8 mouse cellular contexts compared by ENCODE assay signal in the genomic region with DNA sequence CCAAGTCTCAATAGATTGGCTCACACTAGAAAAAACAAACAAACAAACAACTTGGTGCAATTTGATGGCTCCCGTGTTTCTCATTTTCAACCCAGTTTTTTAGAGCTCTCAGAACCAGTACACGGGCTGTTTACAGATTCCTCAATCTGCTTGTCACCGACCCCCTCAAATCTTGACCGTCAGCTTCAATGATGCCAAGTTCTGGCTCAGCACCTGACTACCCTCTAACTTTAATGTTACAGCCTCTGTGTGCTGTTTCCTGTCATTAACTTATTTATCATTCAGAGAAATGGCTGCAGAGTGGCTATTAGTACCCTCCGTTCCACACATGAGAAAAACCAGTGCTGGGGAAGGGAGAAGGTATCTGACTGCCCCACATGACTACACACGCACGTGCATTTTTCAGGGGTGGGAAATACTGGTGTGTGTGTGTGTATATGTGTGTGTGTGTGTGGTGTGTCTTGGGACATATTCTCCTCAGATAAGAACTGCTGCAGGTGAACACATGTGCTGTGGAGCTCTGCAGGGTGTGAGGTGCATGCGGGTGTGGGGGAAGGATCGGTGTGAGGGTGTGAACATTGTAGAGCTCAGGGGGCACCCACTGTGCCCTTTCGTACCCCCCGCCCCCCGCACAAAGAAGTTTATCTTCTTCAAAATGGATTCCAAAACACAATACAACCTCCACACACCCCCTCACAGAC.
A peak's percentile ranks its signal among the peaks of the same experiment; 100 is the strongest.
DNase-seq lines count a peak whose midpoint lies in the region; ATAC-seq and TF ChIP-seq lines count a peak whose summit lies in the region.

No protein-coding gene starts in this region.

- TF ChIP-seq POLR2A in bone marrow macrophage, adult 2 months (IDR thresholded peaks at IDR 0.05; ENCODE audit: borderline replicate concordance, low read depth, low read length): no peak

- H3K4me1 ChIP-seq in heart, embryonic 11.5 days (ENCODE audit: control insufficient read depth, insufficient read depth, low read length): peaks cover 16% of the 10 kb centered on the region
- H3K4me1 ChIP-seq in bone marrow macrophage, adult 2 months (ENCODE audit: control insufficient read depth, insufficient read depth, low read length): peaks cover 30% of the 10 kb centered on the region
- H3K4me1 ChIP-seq in hindbrain, embryonic 11.5 days (replicated peaks; ENCODE audit: control insufficient read depth, insufficient read depth, low read length): no peaks in the 10 kb centered on the region
- peaks cover 26% of the 10 kb centered on the region for H3K4me1 ChIP-seq in liver, postnatal 0 days (ENCODE audit: insufficient read depth)

- no peak overlapping the region for H3K4me3 ChIP-seq in heart, embryonic 11.5 days (ENCODE audit: low read depth, low read length)
- no peak overlapping the region for H3K4me3 ChIP-seq in bone marrow macrophage, adult 2 months (ENCODE audit: insufficient read depth, low read length)
- H3K4me3 ChIP-seq in hindbrain, embryonic 11.5 days (ENCODE audit: low read depth, low read length): no peak overlapping the region
- H3K4me3 ChIP-seq in liver, postnatal 0 days (ENCODE audit: low read depth, low read length): no peak overlapping the region

- H3K9ac ChIP-seq in heart, embryonic 11.5 days (ENCODE audit: low read depth, low read length): no peak overlapping the region
- no peak overlapping the region for H3K9ac ChIP-seq in hindbrain, embryonic 11.5 days (ENCODE audit: low read depth, low read length)
- H3K9ac ChIP-seq in liver, postnatal 0 days (replicated peaks): no peak overlapping the region

- intact Hi-C loops in left cerebral cortex, postnatal 36 days (cut with DNase I): loop anchor here (1.0 to 10.0 kb wide), 4 partner anchors 120 to 460 kb away; no protein-coding TSS in a partner anchor

- no peaks in the 10 kb centered on the region for H3K27me3 ChIP-seq in heart, embryonic 11.5 days (ENCODE audit: control insufficient read depth, insufficient read depth, low read length)
- no peaks in the 10 kb centered on the region for H3K27me3 ChIP-seq in hindbrain, embryonic 11.5 days (ENCODE audit: control insufficient read depth, insufficient read depth, low read length)
- H3K27me3 ChIP-seq in liver, postnatal 0 days (ENCODE audit: insufficient read depth, low read length): no peaks in the 10 kb centered on the region

- H3K4me2 ChIP-seq in heart, embryonic 11.5 days: no peak overlapping the region
- no peak overlapping the region for H3K4me2 ChIP-seq in hindbrain, embryonic 11.5 days (replicated peaks; ENCODE audit: low read depth, low read length)
- H3K4me2 ChIP-seq in liver, postnatal 0 days (ENCODE audit: low read depth, low read length): peak overlapping the region; percentile 43

- no peaks in the 10 kb centered on the region for H3K36me3 ChIP-seq in heart, embryonic 11.5 days (ENCODE audit: control insufficient read depth, insufficient read depth, low read length)
- H3K36me3 ChIP-seq in hindbrain, embryonic 11.5 days (ENCODE audit: control insufficient read depth, insufficient read depth, low read length): no peaks in the 10 kb centered on the region
- no peaks in the 10 kb centered on the region for H3K36me3 ChIP-seq in liver, postnatal 0 days (replicated peaks; ENCODE audit: insufficient read depth, low read length)

- TF ChIP-seq CTCF in bone marrow macrophage, adult 2 months (IDR thresholded peaks at IDR 0.05; ENCODE audit: low read depth, low read length): no peak
- no peak for TF ChIP-seq CTCF in liver, postnatal 0 days (IDR thresholded peaks at IDR 0.05; ENCODE audit: low read depth)

- H3K27ac ChIP-seq in heart, embryonic 11.5 days (ENCODE audit: low read depth, low read length): peak overlapping the region; percentile 85
- peak overlapping the region; percentile 89 for H3K27ac ChIP-seq in bone marrow macrophage, adult 2 months (ENCODE audit: insufficient read depth, low read depth, low read length)
- no peak overlapping the region for H3K27ac ChIP-seq in hindbrain, embryonic 11.5 days (ENCODE audit: low read depth, low read length)
- H3K27ac ChIP-seq in liver, postnatal 0 days (ENCODE audit: low read depth): peak overlapping the region; percentile 96

- ATAC-seq in heart, embryonic 11.5 days (replicated peaks; ENCODE audit: insufficient number of reproducible peaks, low FRiP score, low TSS enrichment): peak; percentile 43; the same call in 1 of the 2 replicates
- ATAC-seq in hindbrain, embryonic 11.5 days (ENCODE audit: low FRiP score): peak; percentile 8; the same call in 1 of the 2 replicates
- ATAC-seq in liver, postnatal 0 days: no peak

- DNase-seq in heart, adult 9 months (ENCODE audit: low spot score in 2 of 2): no peak
- no peak for DNase-seq in hindbrain, embryonic 11.5 days (ENCODE audit: low spot score)
- DNase-seq in liver, postnatal 0 days: no peak
- DNase-seq in urinary bladder, postnatal 25 days (ENCODE audit: low spot score): no peak
- no peak for DNase-seq in left cerebral cortex, postnatal 36 days (ENCODE audit: low spot score in 2 of 2)
- DNase-seq in ovary, postnatal 10 days (ENCODE audit: low spot score): no peak

- 58% methylated on average over 12 of the region's 12 CpGs for WGBS in heart, embryonic 11.5 days (ENCODE audit: insufficient replicate concordance)
- 77% methylated on average over 12 of the region's 12 CpGs for WGBS in hindbrain, embryonic 11.5 days
- WGBS in liver, postnatal 0 days (ENCODE audit: insufficient replicate concordance): 51% methylated on average over 12 of the region's 12 CpGs

- no peak for TF ChIP-seq EP300 in liver, postnatal 0 days (IDR thresholded peaks at IDR 0.05; ENCODE audit: low read depth)

- H3K9me3 ChIP-seq in heart, embryonic 11.5 days (replicated peaks; ENCODE audit: control insufficient read depth, low read length): no peaks in the 10 kb centered on the region
- H3K9me3 ChIP-seq in hindbrain, embryonic 11.5 days (ENCODE audit: control insufficient read depth, low read length): no peaks in the 10 kb centered on the region
- no peaks in the 10 kb centered on the region for H3K9me3 ChIP-seq in liver, postnatal 0 days (ENCODE audit: low read length)
